Mouse (Mus musculus) hindbrain, embryonic 16.5 days (tissue): ENCODE measurements around the gene Spns3. TPM values are rescaled to one million over a fixed set of nuclear protein-coding genes. Genes with fewer than 3 reads are reported as not detected.

Source experiments
- ATAC-seq: fragments of 200-750 bp; cut with Nextera tagmentation; 2 replicates; pipeline ENCODE4 v1.8.0; 2017; ENCODE audit warnings: moderate TSS enrichment, moderate library complexity
- H3K27ac ChIP-seq: fragments of 300-500 bp; sonication (generic); 2 replicates; pipeline ENCODE4 v1.5.1; 2014; ENCODE audit warnings: low read depth, mild to moderate bottlenecking, control low read depth, low read length, moderate library complexity
- H3K27me3 ChIP-seq: fragments of 300-500 bp; sonication (generic); replicated peaks from 2 replicates; pipeline ENCODE4 v1.6.1; 2014; ENCODE audit warnings: low read length; ENCODE audit not compliant: control insufficient read depth, insufficient read depth
- H3K36me3 ChIP-seq: fragments of 300-500 bp; sonication (generic); 2 replicates; pipeline ENCODE4 v1.6.1; 2014; ENCODE audit warnings: mild to moderate bottlenecking, low read length, moderate library complexity, mixed read lengths; ENCODE audit not compliant: control insufficient read depth, insufficient read depth
- H3K4me1 ChIP-seq: fragments of 300-500 bp; sonication (generic); 2 replicates; pipeline ENCODE4 v1.6.1; 2014; ENCODE audit warnings: low read depth, low read length; ENCODE audit not compliant: control insufficient read depth, insufficient read depth
- H3K4me2 ChIP-seq: fragments of 300-500 bp; sonication (generic); 2 replicates; pipeline ENCODE4 v1.6.1; 2014; ENCODE audit warnings: mild to moderate bottlenecking, low read length, control low read depth, moderate library complexity
- H3K4me3 ChIP-seq: fragments of 300-500 bp; sonication (generic); 2 replicates; pipeline ENCODE4 v1.5.1; 2014; ENCODE audit warnings: mild to moderate bottlenecking, low read length, control low read depth, moderate library complexity
- H3K9ac ChIP-seq: fragments of 300-500 bp; sonication (generic); 2 replicates; pipeline ENCODE4 v1.6.1; 2014; ENCODE audit warnings: low read depth, mild to moderate bottlenecking, control low read depth, low read length, moderate library complexity
- H3K9me3 ChIP-seq: fragments of 300-500 bp; sonication (generic); 2 replicates; pipeline ENCODE4 v1.6.1; 2014; ENCODE audit warnings: mild to moderate bottlenecking, low read length, moderate library complexity; ENCODE audit not compliant: control insufficient read depth
- WGBS: fragments of 180-500 bp; shearing (Covaris S2); extraction: QIAGEN DNeasy Blood & Tissue Kit; methylation state at CpG from one replicate; pipeline ENCODE4 v1.1.7; 2014; 5-methylcytosine and 5-hydroxymethylcytosine counted together
- polyA plus RNA-seq: library from polyadenylated mRNA; unstranded; fragments of >200 nt; fragmentation: Nextera tagmentation; extraction: Ambion mirVana; gene quantifications from 2 replicates; pipeline ENCODE4 v1.2.1, GENCODE M21; 2015

The Spns3 gene
- polyA plus RNA-seq, 1 experiment from 2014 or later, result not detected

DNA sequence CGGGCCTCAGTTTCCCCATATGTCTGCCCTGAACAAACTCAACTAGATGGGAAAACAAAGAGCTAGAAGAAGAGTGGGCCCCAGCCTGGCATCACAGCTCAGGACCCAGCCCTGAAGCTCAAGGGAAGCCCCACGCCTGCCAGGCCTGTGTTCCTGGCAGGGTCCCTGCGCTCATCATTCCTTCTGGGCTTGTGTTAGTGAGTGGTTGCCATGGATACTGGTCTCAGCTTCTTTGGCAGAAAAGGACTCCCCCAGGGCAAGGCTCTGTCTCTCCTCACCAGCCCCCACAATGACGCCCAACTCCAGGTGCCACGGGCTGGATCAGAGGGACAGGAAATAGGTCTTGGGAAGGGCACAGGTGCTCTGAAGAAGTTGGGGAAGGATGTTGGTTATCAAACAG lies 65.1 kb downstream of the Spns3 start:
- WGBS, result 28% methylated on average over 5 of the region's 5 CpGs
- Histone ChIP-seq H3K27ac (no peak overlapping the region), H3K9ac (no peak overlapping the region), H3K4me2 (no peak overlapping the region), H3K27me3 (no peaks in the 10 kb centered on the region), H3K9me3 (no peaks in the 10 kb centered on the region), H3K4me3 (no peak overlapping the region), H3K36me3 (no peaks in the 10 kb centered on the region), H3K4me1 (peaks cover 37% of the 10 kb centered on the region)
- no peak for ATAC-seq

DNA sequence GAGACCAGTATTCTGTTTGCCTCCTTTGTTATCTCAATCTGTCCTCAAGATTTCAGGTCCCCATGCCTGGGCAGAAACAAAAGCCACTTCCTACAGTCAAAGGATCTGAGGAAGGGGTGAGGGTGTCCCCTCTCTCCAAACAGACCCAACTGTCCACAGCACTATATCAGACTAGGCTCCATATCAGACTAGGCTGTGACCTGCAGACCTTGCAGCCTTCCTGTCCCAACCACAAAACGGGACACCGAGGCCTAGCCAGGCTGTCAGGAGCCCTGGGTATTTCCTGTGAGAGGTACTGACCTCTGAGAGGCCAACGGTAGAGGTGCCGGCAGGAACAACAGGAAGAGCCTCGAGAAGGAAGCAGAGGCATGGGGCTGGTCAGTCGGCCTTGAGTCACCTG lies 65.8 kb downstream of the Spns3 start:
- Histone ChIP-seq H3K4me2 (no peak overlapping the region), H3K36me3 (no peaks in the 10 kb centered on the region), H3K9me3 (no peaks in the 10 kb centered on the region), H3K9ac (no peak overlapping the region), H3K27me3 (no peaks in the 10 kb centered on the region), H3K27ac (no peak overlapping the region), H3K4me1 (peaks cover 34% of the 10 kb centered on the region), H3K4me3 (no peak overlapping the region)
- WGBS, result 75% methylated on average over 6 of the region's 6 CpGs
- no peak for ATAC-seq

DNA sequence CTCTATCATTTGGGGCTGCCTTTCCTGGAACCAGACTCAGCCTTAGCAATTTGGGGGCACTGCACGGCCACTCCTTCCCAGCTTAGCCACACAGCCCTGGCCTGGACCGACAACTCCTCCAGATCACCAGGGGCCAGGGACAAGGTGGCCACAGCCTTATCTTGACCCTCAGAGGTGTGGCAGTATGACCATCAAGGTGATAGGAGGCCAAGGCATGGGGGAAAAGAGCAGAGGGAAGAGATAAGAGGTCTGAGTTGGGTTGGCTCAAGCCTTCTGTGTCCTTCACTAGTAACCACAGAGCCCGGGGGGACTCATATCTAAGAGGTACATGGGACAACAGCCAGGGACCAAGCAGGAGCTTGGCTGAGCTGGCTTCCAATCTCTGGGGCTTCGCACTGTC lies 68.4 kb downstream of the Spns3 start:
- Histone ChIP-seq H3K4me3 (no peak overlapping the region), H3K27me3 (no peaks in the 10 kb centered on the region), H3K9ac (no peak overlapping the region), H3K4me2 (no peak overlapping the region), H3K9me3 (no peaks in the 10 kb centered on the region), H3K36me3 (no peaks in the 10 kb centered on the region), H3K4me1 (peaks cover 27% of the 10 kb centered on the region), H3K27ac (no peak overlapping the region)
- no peak for ATAC-seq
- 84% methylated on average over 4 of the region's 4 CpGs for WGBS

DNA sequence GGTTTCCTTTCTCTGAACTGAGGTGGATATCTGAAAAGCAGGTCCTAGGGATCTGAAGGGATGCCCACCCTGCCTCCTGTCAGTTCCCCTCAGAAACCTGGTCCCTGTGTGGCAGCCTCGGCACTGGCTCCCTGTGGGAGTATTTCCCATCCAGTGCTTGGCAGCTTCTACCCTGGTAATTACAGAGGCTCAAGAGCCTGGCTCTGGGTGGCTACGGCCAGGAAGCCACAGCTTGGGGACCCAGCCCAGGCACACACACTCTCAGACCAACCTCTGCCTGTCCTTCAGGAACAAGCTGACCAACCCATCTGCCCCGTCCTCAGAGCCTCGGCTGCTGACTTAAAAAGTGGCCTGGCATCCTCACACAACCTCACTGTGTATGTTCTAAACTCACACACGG lies 69.0 kb downstream of the Spns3 start:
- Histone ChIP-seq H3K9me3 (no peaks in the 10 kb centered on the region), H3K27ac (no peak overlapping the region), H3K9ac (no peak overlapping the region), H3K4me2 (no peak overlapping the region), H3K4me1 (peaks cover 25% of the 10 kb centered on the region), H3K36me3 (no peaks in the 10 kb centered on the region), H3K4me3 (no peak overlapping the region), H3K27me3 (no peaks in the 10 kb centered on the region)
- ATAC-seq, result no peak
- 77% methylated on average over 5 of the region's 5 CpGs for WGBS

DNA sequence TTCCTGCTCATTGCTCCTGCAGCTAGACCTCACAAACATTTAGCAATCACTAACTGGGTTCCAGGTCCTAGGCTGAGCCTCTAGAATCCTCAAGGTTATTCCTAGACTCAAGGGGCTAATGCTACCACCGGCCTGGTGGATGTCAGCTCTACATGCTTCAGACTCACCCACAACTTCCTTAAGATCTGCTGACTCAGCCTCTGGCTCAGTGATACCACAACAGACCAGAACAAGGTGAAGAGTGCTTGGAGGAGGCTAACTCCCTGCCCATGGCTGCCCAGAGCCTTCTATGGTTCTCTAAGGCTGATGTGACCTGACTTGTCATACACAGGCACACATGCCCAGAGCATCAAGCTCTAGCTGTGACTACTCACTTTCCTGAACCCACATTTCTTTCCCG lies 70.8 kb downstream of the Spns3 start:
- H3K4me2 ChIP-seq, result no peak overlapping the region
- peaks cover 9% of the 10 kb centered on the region for H3K4me1 ChIP-seq
- no peaks in the 10 kb centered on the region for H3K27me3 ChIP-seq
- no peak for ATAC-seq
- no peaks in the 10 kb centered on the region for H3K36me3 ChIP-seq
- H3K9ac ChIP-seq, result no peak overlapping the region
- no peak overlapping the region for H3K4me3 ChIP-seq
- 76% methylated on average over 2 of the region's 2 CpGs for WGBS
- no peaks in the 10 kb centered on the region for H3K9me3 ChIP-seq
- H3K27ac ChIP-seq, result no peak overlapping the region

DNA sequence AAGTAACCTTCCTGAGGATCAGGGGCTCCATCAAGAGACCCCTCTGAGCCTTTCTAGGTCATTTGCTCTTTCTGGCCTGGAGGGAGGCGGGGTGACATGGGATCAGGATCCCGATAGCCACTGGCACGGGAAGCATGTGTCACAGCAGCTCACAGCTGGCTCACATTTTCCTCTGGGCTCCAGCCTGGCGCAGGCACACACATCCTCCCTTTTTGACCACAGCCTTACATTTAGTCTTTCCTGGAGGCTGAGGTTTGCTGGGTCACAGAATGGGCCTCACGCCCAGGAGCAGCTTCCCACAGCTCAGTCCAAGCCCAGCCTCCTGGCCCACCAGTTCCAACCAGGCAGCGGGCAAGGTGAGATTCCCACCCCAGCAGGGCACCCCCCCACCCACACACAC lies 72.1 kb downstream of the Spns3 start:
- 64% methylated on average over 6 of the region's 6 CpGs for WGBS
- Histone ChIP-seq H3K27me3 (no peaks in the 10 kb centered on the region), H3K9ac (no peak overlapping the region), H3K4me3 (no peak overlapping the region), H3K27ac (no peak overlapping the region), H3K4me2 (no peak overlapping the region), H3K4me1 (peaks cover 7% of the 10 kb centered on the region), H3K36me3 (0 out of 2 replicates have a peak, but pooled peaks cover 4% of the 10 kb centered on the region), H3K9me3 (no peaks in the 10 kb centered on the region)
- no peak for ATAC-seq

DNA sequence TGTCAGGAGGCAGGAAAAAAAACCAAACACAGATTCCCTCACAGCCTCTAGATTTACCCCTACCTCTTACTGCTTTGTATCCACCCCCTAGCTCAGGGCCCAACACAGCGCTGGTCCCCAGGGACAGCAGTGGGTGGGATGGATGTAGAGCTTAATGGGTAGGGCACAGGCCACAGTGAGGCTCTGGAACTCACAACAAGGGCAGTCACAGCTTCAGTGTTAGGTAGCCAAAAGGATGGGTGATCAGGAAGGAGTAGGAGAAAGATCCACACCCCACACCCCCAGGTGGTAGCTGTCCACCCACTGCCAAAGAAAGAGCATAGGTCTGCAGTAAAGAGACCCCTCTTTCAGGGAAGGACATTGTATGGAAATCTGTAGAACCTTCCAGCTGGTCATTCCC lies 72.7 kb downstream of the Spns3 start:
- no peaks in the 10 kb centered on the region for H3K27me3 ChIP-seq
- no peak overlapping the region for H3K4me2 ChIP-seq
- H3K9me3 ChIP-seq, result no peaks in the 10 kb centered on the region
- peaks cover 7% of the 10 kb centered on the region for H3K4me1 ChIP-seq
- 0 out of 2 replicates have a peak, but pooled peaks cover 6% of the 10 kb centered on the region for H3K36me3 ChIP-seq
- 77% methylated on average over 1 of the region's 1 CpGs for WGBS
- no peak for ATAC-seq
- H3K27ac ChIP-seq, result no peak overlapping the region
- H3K9ac ChIP-seq, result 0 out of 2 replicates have a peak overlapping the region, but pooled peaks have one; percentile 5
- H3K4me3 ChIP-seq, result no peak overlapping the region

DNA sequence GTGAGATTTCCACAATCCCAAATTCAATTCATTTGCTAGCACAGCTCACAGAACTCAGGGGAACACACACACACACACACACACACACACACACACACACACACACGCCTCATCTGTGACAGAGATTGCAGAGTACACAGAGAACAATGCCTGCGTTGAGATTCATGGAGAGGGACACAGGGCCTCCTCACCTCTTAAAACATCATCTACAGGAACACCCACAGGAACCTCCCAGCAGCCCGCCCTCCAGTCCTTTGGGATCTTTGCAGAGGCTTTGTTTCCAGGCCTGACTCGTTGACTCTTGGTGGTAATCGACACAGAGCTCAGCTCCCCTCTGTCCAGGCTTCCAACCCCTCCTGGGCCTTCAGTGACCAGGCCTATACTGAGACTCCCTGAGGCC lies 73.1 kb downstream of the Spns3 start:
- no peak for ATAC-seq
- 0 out of 2 replicates have a peak overlapping the region, but pooled peaks have one; percentile 5 for H3K9ac ChIP-seq
- H3K4me1 ChIP-seq, result peaks cover 7% of the 10 kb centered on the region

DNA sequence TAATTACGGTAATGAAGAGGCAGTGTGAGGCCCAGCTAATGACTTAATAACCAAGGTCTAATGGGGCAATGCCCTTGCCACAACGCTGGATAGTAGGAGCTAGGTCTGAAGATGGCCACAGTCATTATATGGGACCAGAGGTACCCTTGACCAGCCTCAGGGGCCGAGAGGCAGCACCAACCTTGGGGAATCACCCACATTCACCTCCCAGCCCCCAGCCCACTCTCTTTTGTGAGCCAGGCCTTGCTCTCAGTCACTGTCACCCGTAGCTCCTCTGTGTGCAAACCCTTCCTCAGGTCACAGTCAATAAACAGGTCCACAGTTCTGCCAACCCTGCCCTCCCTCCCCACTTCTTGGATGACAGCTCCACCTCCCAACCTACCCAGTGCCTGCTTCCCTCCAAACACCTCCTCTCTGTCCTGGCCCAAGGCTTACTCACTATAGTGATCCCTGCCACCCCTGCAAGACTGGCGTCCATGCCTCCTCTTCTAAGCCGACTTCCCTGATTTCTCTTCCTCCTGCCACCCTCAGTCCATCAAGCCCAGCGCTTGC lies 74.2 kb downstream of the Spns3 start:
- Histone ChIP-seq H3K4me3 (no peak overlapping the region), H3K9ac (no peak overlapping the region), H3K36me3 (0 out of 2 replicates have a peak, but pooled peaks cover 6% of the 10 kb centered on the region), H3K27ac (no peak overlapping the region), H3K4me1 (peaks cover 7% of the 10 kb centered on the region), H3K27me3 (no peaks in the 10 kb centered on the region), H3K9me3 (no peaks in the 10 kb centered on the region), H3K4me2 (no peak overlapping the region)
- no peak for ATAC-seq
- WGBS, result 80% methylated on average over 7 of the region's 7 CpGs

More for the DNA sequence above, 73.1 kb downstream of the Spns3 start:
- no peak overlapping the region for H3K4me3 ChIP-seq
- H3K36me3 ChIP-seq, result 0 out of 2 replicates have a peak, but pooled peaks cover 6% of the 10 kb centered on the region
- 19% methylated on average over 5 of the region's 5 CpGs for WGBS
- no peak overlapping the region for H3K27ac ChIP-seq
- no peaks in the 10 kb centered on the region for H3K9me3 ChIP-seq
- H3K27me3 ChIP-seq, result no peaks in the 10 kb centered on the region
- no peak overlapping the region for H3K4me2 ChIP-seq
